Mouse (Mus musculus) limb, embryonic 15.5 days (tissue): Measurements from ENCODE around the gene Slc39a7. TPM values are rescaled to one million over a fixed set of nuclear protein-coding genes. Genes with fewer than 3 reads are reported as not detected.
A peak's percentile ranks its signal among the peaks of the same experiment; 100 is the strongest.

Experiments
- ATAC-seq: fragments of 200-750 bp; cut with Nextera tagmentation; 2 replicates; pipeline ENCODE4 v1.8.0; 2017; ENCODE audit warnings: low read depth, moderate TSS enrichment; ENCODE audit not compliant: insufficient number of reproducible peaks, low FRiP score, low TSS enrichment
- H3K27ac ChIP-seq: fragments of 300-500 bp; sonication (generic); 2 replicates; pipeline ENCODE4 v1.5.1; 2015; ENCODE audit warnings: moderate library complexity, mild to moderate bottlenecking, inconsistent platforms
- H3K27me3 ChIP-seq: fragments of 300-500 bp; sonication (generic); 2 replicates; pipeline ENCODE4 v1.6.1; 2015; ENCODE audit warnings: inconsistent platforms
- H3K36me3 ChIP-seq: fragments of 300-500 bp; sonication (generic); 2 replicates; pipeline ENCODE4 v1.6.1; 2015; ENCODE audit warnings: inconsistent platforms
- H3K4me1 ChIP-seq: fragments of 300-500 bp; sonication (generic); 2 replicates; pipeline ENCODE4 v1.6.1; 2015; ENCODE audit warnings: inconsistent platforms
- H3K4me2 ChIP-seq: fragments of 300-500 bp; sonication (generic); 2 replicates; pipeline ENCODE4 v1.6.1; 2015; ENCODE audit warnings: mild to moderate bottlenecking, inconsistent platforms
- H3K4me3 ChIP-seq: fragments of 300-500 bp; sonication (generic); 2 replicates; pipeline ENCODE4 v1.5.1; 2015; ENCODE audit warnings: mild to moderate bottlenecking, inconsistent platforms
- H3K9ac ChIP-seq: fragments of 300-500 bp; sonication (generic); 2 replicates; pipeline ENCODE4 v1.6.1; 2015; ENCODE audit warnings: inconsistent platforms
- H3K9me3 ChIP-seq: fragments of 300-500 bp; sonication (generic); 2 replicates; pipeline ENCODE4 v1.6.1; 2016; ENCODE audit warnings: inconsistent platforms
- WGBS: fragments of 180-500 bp; shearing (Covaris S2); methylation state at CpG from one replicate; pipeline ENCODE4 v1.1.7; 2015; 5-methylcytosine and 5-hydroxymethylcytosine counted together
- polyA plus RNA-seq: library from polyadenylated mRNA; unstranded; fragments of >200 nt; fragmentation: Nextera tagmentation; extraction: Ambion mirVana; gene quantifications from 2 replicates; pipeline ENCODE4 v1.2.1, GENCODE M21; 2015

Slc39a7 gene
- polyA plus RNA-seq, 1 experiment from 2014 or later: 259 TPM

DNA sequence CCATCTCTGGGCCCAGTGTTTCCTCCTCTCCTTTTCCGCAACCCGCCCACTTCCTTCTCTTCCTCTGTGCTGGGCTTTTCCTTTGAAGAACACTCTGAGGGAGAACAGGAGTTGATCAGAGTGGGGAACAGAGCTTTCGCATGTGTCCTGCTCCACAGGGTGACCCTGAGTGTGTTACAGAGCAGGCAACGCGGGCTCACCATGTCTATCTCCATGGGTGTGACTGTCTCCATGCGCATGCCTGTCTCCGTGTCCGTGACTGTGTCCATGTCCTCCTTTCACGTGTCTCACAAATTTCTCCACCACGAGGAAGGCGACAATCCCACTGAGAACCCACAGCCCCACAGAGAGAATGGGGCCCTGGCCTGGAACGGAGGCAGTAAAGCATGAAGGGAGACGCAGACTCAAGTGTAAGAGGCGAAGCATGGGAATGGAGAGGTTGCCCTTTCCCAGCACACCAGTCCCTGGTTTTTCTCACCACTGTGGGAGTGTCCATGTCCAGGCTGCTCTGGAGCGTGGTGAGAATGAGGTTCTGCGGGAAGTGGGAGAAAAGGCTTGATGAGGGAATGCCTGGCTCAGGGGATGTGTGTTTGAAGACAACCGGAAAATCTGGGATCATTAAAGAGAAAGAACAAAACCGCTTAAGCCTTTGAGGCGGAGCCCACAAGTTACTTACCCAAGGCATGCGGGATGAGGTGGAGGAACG lies 1.4 kb downstream of the Slc39a7 start:
- peak overlapping the region; percentile 97 for H3K27ac ChIP-seq
- WGBS: 72% methylated on average over 21 of the region's 21 CpGs

GRCm38 (mm10) chr17:34029150-34029889 lies 2.2 kb downstream of the Slc39a7 start:
- H3K4me1 ChIP-seq: peaks cover 81% of the 10 kb centered on the region
- H3K36me3 ChIP-seq: peaks cover 36% of the 10 kb centered on the region
- H3K9me3 ChIP-seq: no peaks in the 10 kb centered on the region
- H3K27ac ChIP-seq: no peak overlapping the region
- 85% methylated on average over 18 of the region's 18 CpGs for WGBS
- no peak for ATAC-seq
- H3K9ac ChIP-seq: no peak overlapping the region; the same call in 1 of the 2 replicates
- H3K27me3 ChIP-seq: no peaks in the 10 kb centered on the region
- H3K4me3 ChIP-seq: peak overlapping the region; percentile 96
- peak overlapping the region; percentile 91 for H3K4me2 ChIP-seq

More for the DNA sequence above, 1.4 kb downstream of the Slc39a7 start:
- H3K4me2 ChIP-seq: peak overlapping the region; percentile 91
- H3K4me1 ChIP-seq: peaks cover 80% of the 10 kb centered on the region
- H3K27me3 ChIP-seq: no peaks in the 10 kb centered on the region
- H3K9ac ChIP-seq: peak overlapping the region; percentile 97
- H3K9me3 ChIP-seq: no peaks in the 10 kb centered on the region
- peaks cover 40% of the 10 kb centered on the region for H3K36me3 ChIP-seq
- peak overlapping the region; percentile 96 for H3K4me3 ChIP-seq
- ATAC-seq: no peak

GRCm38 (mm10) chr17:34028501-34029149 lies 2.9 kb downstream of the Slc39a7 start:
- H3K27me3 ChIP-seq: no peaks in the 10 kb centered on the region
- H3K9me3 ChIP-seq: no peaks in the 10 kb centered on the region
- H3K9ac ChIP-seq: no peak overlapping the region
- H3K27ac ChIP-seq: peak overlapping the region; percentile 65
- ATAC-seq: no peak
- H3K4me2 ChIP-seq: peak overlapping the region; percentile 96; the same call in 1 of the 2 replicates
- H3K36me3 ChIP-seq: peaks cover 29% of the 10 kb centered on the region
- 72% methylated on average over 17 of the region's 17 CpGs for WGBS
- peaks cover 80% of the 10 kb centered on the region for H3K4me1 ChIP-seq
- H3K4me3 ChIP-seq: peak overlapping the region; percentile 96

GRCm38 (mm10) chr17:34027656-34028223 lies 3.7 kb downstream of the Slc39a7 start, which contains the start of gene H2-Ke6:
Gene H2-Ke6, minus strand, starts transcription at chr17:34028060.
- Histone ChIP-seq H3K4me3 (peak within 1 kb of the TSS; percentile 96), H3K9ac (peak within 1 kb of the TSS; percentile 58), H3K36me3 (peaks cover 31% of the 10 kb centered on the region), H3K27me3 (no peaks in the 10 kb centered on the region), H3K4me2 (peak within 1 kb of the TSS; percentile 96), H3K27ac (peak within 1 kb of the TSS; percentile 81), H3K4me1 (peaks cover 76% of the 10 kb centered on the region), H3K9me3 (no peaks in the 10 kb centered on the region)
- under 1% methylated on average over 47 of the region's 49 CpGs for WGBS
- ATAC-seq: peak; percentile 72

DNA sequence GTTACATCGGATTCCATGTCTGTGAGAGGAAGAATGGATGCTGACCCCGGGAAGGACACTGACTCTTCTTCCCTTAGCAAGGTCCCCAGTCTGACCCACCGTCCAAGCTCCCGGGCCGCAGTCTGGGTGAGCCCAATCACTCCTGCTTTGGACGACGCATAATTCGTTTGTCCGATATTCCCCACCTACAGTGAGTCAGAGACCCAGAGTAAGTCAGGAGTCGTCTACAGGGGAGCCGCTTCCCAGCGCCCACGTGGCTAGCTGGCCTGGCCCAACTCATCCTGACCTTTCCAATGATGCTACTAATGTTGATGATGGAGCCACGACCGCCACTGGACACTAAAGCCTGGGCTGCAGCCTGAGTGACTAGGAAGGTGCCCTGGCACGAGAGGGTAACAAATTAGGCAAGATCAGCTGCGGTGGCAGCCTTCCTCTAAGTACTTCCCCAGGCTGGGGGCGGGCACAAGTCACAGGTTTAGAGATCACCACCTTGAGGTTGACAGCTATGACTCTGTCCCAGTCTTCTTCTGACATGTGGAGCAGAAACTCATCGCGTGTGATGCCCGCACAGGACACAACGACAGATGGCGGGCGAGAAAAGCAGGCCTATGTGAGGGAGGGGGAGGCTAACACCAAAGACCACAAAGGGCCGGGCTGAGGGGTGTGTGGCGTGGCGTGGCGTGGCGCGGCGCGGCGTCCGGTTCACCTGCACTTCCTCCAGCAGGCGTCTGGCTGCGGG lies 4.4 kb downstream of the Slc39a7 start:
- 11% methylated on average over 36 of the region's 36 CpGs for WGBS
- Histone ChIP-seq H3K4me2 (peak overlapping the region; percentile 96), H3K36me3 (peaks cover 37% of the 10 kb centered on the region), H3K4me1 (peaks cover 75% of the 10 kb centered on the region), H3K27me3 (no peaks in the 10 kb centered on the region), H3K9me3 (no peaks in the 10 kb centered on the region), H3K27ac (peak overlapping the region; percentile 81), H3K4me3 (peak overlapping the region; percentile 65), H3K9ac (peak overlapping the region; percentile 58)
- ATAC-seq: no peak

DNA sequence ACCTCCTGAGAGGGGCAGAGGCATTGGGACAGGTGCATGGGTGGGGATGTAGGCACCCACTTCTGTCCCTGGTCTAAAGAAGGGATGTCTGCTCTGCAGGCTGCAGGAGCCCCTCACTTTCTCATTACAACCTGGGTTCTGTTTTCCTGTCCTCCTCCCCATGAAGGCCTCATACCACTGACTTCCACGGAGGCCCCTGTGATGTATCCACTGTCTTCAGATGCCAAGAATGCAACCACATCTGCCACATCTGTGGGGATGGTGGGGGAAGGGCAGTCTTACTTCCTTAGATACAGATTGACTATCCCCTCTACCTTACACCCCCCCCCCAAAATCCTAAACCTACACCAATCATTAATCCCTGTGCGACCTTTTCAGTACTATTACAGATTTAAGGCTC lies 5.3 kb downstream of the Slc39a7 start:
- 38% methylated on average over 2 of the region's 2 CpGs for WGBS
- H3K27ac ChIP-seq: no peak overlapping the region
- H3K4me1 ChIP-seq: peaks cover 75% of the 10 kb centered on the region
- no peaks in the 10 kb centered on the region for H3K9me3 ChIP-seq
- no peaks in the 10 kb centered on the region for H3K27me3 ChIP-seq
- peaks cover 46% of the 10 kb centered on the region for H3K36me3 ChIP-seq
- 0 out of 2 replicates have a peak overlapping the region, but pooled peaks have one; percentile 84 for H3K4me2 ChIP-seq
- peak overlapping the region; percentile 86 for H3K4me3 ChIP-seq
- H3K9ac ChIP-seq: no peak overlapping the region
- no peak for ATAC-seq

GRCm38 (mm10) chr17:34025756-34026151 lies 5.7 kb downstream of the Slc39a7 start:
- H3K27me3 ChIP-seq: no peaks in the 10 kb centered on the region
- no peak overlapping the region for H3K27ac ChIP-seq
- H3K36me3 ChIP-seq: peaks cover 51% of the 10 kb centered on the region
- peak overlapping the region; percentile 90 for H3K9ac ChIP-seq
- H3K9me3 ChIP-seq: no peaks in the 10 kb centered on the region
- peak overlapping the region; percentile 86 for H3K4me3 ChIP-seq
- no peak for ATAC-seq
- WGBS: 15% methylated on average over 7 of the region's 7 CpGs
- peaks cover 72% of the 10 kb centered on the region for H3K4me1 ChIP-seq
- peak overlapping the region; percentile 84 for H3K4me2 ChIP-seq

DNA sequence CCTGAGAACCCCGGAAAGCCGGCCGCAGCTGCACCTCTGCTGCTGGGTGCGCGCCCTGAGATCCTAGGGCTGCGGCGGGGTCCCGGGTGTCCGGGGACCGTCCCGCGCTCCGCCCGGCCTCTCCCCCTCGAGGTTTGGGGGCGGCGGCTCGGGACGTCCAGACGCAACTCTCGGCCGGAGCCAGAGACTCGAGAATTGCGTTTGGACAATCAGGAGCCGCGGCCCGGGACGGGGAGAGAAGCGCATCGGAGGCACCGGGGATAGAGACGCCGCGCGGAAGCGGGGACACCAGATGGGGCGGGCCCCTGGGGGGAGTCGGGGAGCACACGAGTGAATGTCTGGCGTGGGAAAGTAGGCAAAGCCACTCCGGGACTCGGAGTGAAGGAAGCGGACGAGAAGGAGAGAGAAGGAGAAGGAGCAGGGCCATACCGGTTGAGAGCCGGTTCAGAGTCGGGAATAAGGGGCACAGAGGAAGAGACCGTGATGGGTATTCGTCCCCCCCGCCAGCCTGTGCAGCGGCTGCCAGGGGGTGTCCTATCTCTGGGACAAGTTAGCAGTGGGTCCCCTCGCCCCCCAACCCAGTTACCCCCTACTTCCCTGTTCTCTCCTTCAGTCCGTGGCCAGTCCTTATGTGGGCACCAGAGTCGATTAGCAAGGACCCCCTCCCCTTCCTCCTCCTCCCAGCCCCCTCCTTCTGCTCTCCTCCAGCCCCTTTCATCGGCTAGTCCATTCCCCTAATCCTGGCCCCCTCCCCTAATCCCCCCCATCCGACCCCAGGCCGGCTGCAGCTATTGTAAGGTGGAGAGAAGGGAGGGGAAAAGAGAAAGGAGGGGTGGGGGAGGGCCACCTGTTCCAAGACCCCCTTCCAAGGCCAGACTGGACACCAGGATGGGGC lies 6.4 kb downstream of the Slc39a7 start:
- H3K4me1 ChIP-seq: peaks cover 66% of the 10 kb centered on the region
- 1% methylated on average over 57 of the region's 57 CpGs for WGBS
- 0 out of 2 replicates have a peak, but pooled peaks have one; percentile 0 for ATAC-seq

GRCm38 (mm10) chr17:34024317-34024821 lies 7.1 kb downstream of the Slc39a7 start, which contains the start of gene Ring1:
Gene Ring1, minus strand, starts transcription at chr17:34024680.
- peaks cover 58% of the 10 kb centered on the region for H3K4me1 ChIP-seq
- peak within 1 kb of the TSS; percentile 84 for H3K4me2 ChIP-seq
- H3K4me3 ChIP-seq: peak within 1 kb of the TSS; percentile 86
- peaks cover 41% of the 10 kb centered on the region for H3K36me3 ChIP-seq
- ATAC-seq: peak; percentile 74
- under 1% methylated on average over 53 of the region's 58 CpGs for WGBS
- H3K9me3 ChIP-seq: peaks cover 7% of the 10 kb centered on the region; the same call in 1 of the 2 replicates
- peak within 1 kb of the TSS; percentile 90 for H3K9ac ChIP-seq
- peak within 1 kb of the TSS; percentile 95 for H3K27ac ChIP-seq
- no peaks in the 10 kb centered on the region for H3K27me3 ChIP-seq

More for the DNA sequence above, 6.4 kb downstream of the Slc39a7 start:
- Histone ChIP-seq H3K27ac (peak overlapping the region; percentile 95), H3K4me2 (peak overlapping the region; percentile 84), H3K9me3 (peaks cover 2% of the 10 kb centered on the region; the same call in 1 of the 2 replicates), H3K36me3 (peaks cover 48% of the 10 kb centered on the region), H3K9ac (peak overlapping the region; percentile 90), H3K27me3 (no peaks in the 10 kb centered on the region), H3K4me3 (peak overlapping the region; percentile 86)

DNA sequence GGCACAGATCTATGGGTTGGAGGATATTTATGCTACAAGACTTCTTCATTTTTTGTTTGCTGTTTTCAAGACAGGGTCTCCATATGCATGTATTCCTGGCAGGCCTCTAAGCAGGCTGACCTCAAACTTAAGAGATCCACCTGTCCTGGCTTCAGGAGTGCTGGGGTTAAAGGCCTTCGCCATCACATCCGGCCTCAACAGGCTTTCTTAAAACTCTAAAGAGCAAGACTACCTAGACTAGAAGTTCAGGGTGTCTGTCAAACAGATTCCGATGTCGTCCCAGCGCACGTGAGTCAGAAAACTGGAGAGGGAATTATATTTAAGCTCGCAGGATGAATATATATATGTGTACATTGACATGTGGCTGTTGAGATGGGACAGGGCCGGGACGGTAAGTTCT lies 7.8 kb downstream of the Slc39a7 start:
- Histone ChIP-seq H3K9ac (0 out of 2 replicates have a peak overlapping the region, but pooled peaks have one; percentile 90), H3K9me3 (peaks cover 7% of the 10 kb centered on the region; the same call in 1 of the 2 replicates), H3K27me3 (no peaks in the 10 kb centered on the region), H3K36me3 (peaks cover 34% of the 10 kb centered on the region), H3K4me2 (peak overlapping the region; percentile 84), H3K27ac (peak overlapping the region; percentile 95), H3K4me1 (peaks cover 51% of the 10 kb centered on the region), H3K4me3 (peak overlapping the region; percentile 86)
- 60% methylated on average over 9 of the region's 9 CpGs for WGBS
- ATAC-seq: no peak
